23 mouse cellular contexts compared by ENCODE assay signal in genomic region chr16:93547122-93547521, GRCm38 (mm10). TPM values are rescaled to one million over a fixed set of nuclear protein-coding genes. Genes with fewer than 3 reads are reported as not detected.
DNase-seq lines count a peak whose midpoint lies in the region; ATAC-seq lines count a peak whose summit lies in the region.
"Had no signal": no experiment of that assay in that cellular context is flagged by ENCODE, and none has a peak within 500 bp of the region (broad histone marks: within the 10 kb centered on the region; RNA-seq: fewer than 3 reads in every experiment).

No protein-coding gene starts in this region.

- no peak overlapping the region for H3K4me3 ChIP-seq in stomach, embryonic 15.5 days (replicated peaks)
- no peak overlapping the region for H3K4me3 ChIP-seq in forebrain, embryonic 12.5 days (replicated peaks)
- H3K4me3 ChIP-seq: hindbrain, embryonic 13.5 days; limb, embryonic 10.5 days; midbrain, embryonic 13.5 days had no signal

- H3K27ac ChIP-seq in stomach, embryonic 15.5 days, result peak overlapping the region; percentile 41; the same call in 1 of the 2 replicates
- H3K27ac ChIP-seq in forebrain, embryonic 12.5 days, result no peak overlapping the region
- H3K27ac ChIP-seq: hindbrain, embryonic 13.5 days; limb, embryonic 10.5 days; midbrain, embryonic 13.5 days had no signal

- 58% methylated on average over 3 of the region's 3 CpGs for WGBS in stomach, embryonic 15.5 days
- 73% methylated on average over 3 of the region's 3 CpGs for WGBS in forebrain, embryonic 12.5 days

- ATAC-seq in hematopoietic stem cell, adult 5-6 weeks (replicated peaks in 1 of 2; ENCODE audit: insufficient read depth in 1 of 2, low FRiP score in 2 of 2, low TSS enrichment in 1 of 2, low read depth in 1 of 2, poor library complexity in 2 of 2, severe bottlenecking in 2 of 2), result peak; percentile 59 to 68; a peak in 3 of 4 replicates
- ATAC-seq in stomach, embryonic 15.5 days (ENCODE audit: insufficient read depth, low FRiP score, low read depth), result no peak
- ATAC-seq in forebrain, embryonic 12.5 days (ENCODE audit: low FRiP score), result no peak
- ATAC-seq: forebrain, embryonic 16.5 days; inflammation-experienced regulatory T-cells, adult 6 months; liver, postnatal 0 days; midbrain, embryonic 13.5 days had no signal

- DNase-seq in retina, postnatal 1 day, result peak; percentile 29
- DNase-seq in retina, embryonic 14.5 days (ENCODE audit: low spot score), result no peak
- DNase-seq in brain, adult 2 months (ENCODE audit: low read depth, low spot score), result peak; percentile 39
- no peak for DNase-seq in adrenal gland, adult 8-10 months
- DNase-seq in gastrocnemius, adult 18-20 months (ENCODE audit: low spot score), result no peak
- DNase-seq: adrenal gland, postnatal 36 days; B cell, adult 2 months; cerebellum, adult 18-20 months; cerebellum, postnatal 14 days; embryo, embryonic 11 days; gastrocnemius, postnatal 14 days; kidney, adult 2 months; kidney, postnatal 10 days; liver, postnatal 0 days; lung, postnatal 10 days had no signal

- H3K9ac ChIP-seq in stomach, embryonic 15.5 days, result no peak overlapping the region
- no peak overlapping the region for H3K9ac ChIP-seq in forebrain, embryonic 12.5 days
- H3K9ac ChIP-seq: hindbrain, embryonic 13.5 days; liver, postnatal 0 days; midbrain, embryonic 13.5 days had no signal

- no peaks in the 10 kb centered on the region for H3K9me3 ChIP-seq in stomach, embryonic 15.5 days
- no peaks in the 10 kb centered on the region for H3K9me3 ChIP-seq in forebrain, embryonic 12.5 days
- H3K9me3 ChIP-seq: hindbrain, embryonic 13.5 days; limb, embryonic 10.5 days; midbrain, embryonic 13.5 days had no signal

- H3K27me3 ChIP-seq in stomach, embryonic 15.5 days (replicated peaks), result no peaks in the 10 kb centered on the region
- H3K27me3 ChIP-seq in forebrain, embryonic 12.5 days, result no peaks in the 10 kb centered on the region

- no peaks in the 10 kb centered on the region for H3K36me3 ChIP-seq in stomach, embryonic 15.5 days
- no peaks in the 10 kb centered on the region for H3K36me3 ChIP-seq in forebrain, embryonic 12.5 days (replicated peaks)
- H3K36me3 ChIP-seq: hindbrain, embryonic 13.5 days; limb, embryonic 10.5 days; midbrain, embryonic 13.5 days had no signal

- H3K4me2 ChIP-seq in stomach, embryonic 15.5 days, result no peak overlapping the region
- no peak overlapping the region for H3K4me2 ChIP-seq in forebrain, embryonic 12.5 days
- H3K4me2 ChIP-seq: hindbrain, embryonic 13.5 days; midbrain, embryonic 13.5 days had no signal

- no peaks in the 10 kb centered on the region for H3K4me1 ChIP-seq in stomach, embryonic 15.5 days
- H3K4me1 ChIP-seq in forebrain, embryonic 12.5 days, result peaks cover 7% of the 10 kb centered on the region; the same call in 1 of the 2 replicates
- H3K4me1 ChIP-seq: hindbrain, embryonic 13.5 days; midbrain, embryonic 13.5 days had no signal

RNA-seq across cellular contexts. Expression of gene Setd4, which starts 56.7 kb away (rescaled TPM):
- total RNA-seq in hematopoietic stem cell, adult 5-6 weeks (2017), result 9.6 and 13.3 TPM in 2 replicates
- 10.4 and 13.8 TPM in 2 replicates for polyA plus RNA-seq in stomach, embryonic 15.5 days (2015; fragmentation: Nextera tagmentation; extraction: Ambion mirVana)
- 10 to 100 TPM in 1 of 4 experiments, 1 to 10 TPM in 3; 4.0 to 11.5 (median 7.1) TPM for total RNA-seq in adrenal gland, adult 8-10 months (2022)
- 15.8 and 17.2 TPM in 2 replicates for polyA plus RNA-seq in forebrain, embryonic 12.5 days (2016; fragmentation: Nextera tagmentation; extraction: Ambion mirVana)
- 1 to 10 TPM in 1 of 2 experiments, under 1 TPM in 1; 0.68 to 1.0 TPM for total RNA-seq in gastrocnemius, adult 18-20 months (2021)

RNA-seq across cellular contexts. Expression of gene Cbr1, which starts 58.5 kb away (rescaled TPM):
- 24.1 and 33.0 TPM in 2 replicates for total RNA-seq in hematopoietic stem cell, adult 5-6 weeks (2017)
- polyA plus RNA-seq in stomach, embryonic 15.5 days (2015; fragmentation: Nextera tagmentation; extraction: Ambion mirVana), result 105 and 114 TPM in 2 replicates
- total RNA-seq in adrenal gland, adult 8-10 months (2022), result 10 to 100 TPM; 82.7 to 91.9 (median 88.0) TPM
- polyA plus RNA-seq in forebrain, embryonic 12.5 days (2016; fragmentation: Nextera tagmentation; extraction: Ambion mirVana), result 108 and 112 TPM in 2 replicates
- total RNA-seq in gastrocnemius, adult 18-20 months (2021), result 10 to 100 TPM; 26.2 to 26.3 TPM

Comparison
In these comparisons a context has a peak if more than half of its experiments do, and no peak if none do; other contexts are left out.
1. DNase-seq: peak in retina, postnatal 1 day (single experiment) and brain, adult 2 months (single experiment); none in retina, embryonic 14.5 days (single experiment), adrenal gland, adult 8-10 months (single experiment) and gastrocnemius, adult 18-20 months (single experiment).
2. ATAC-seq: peak in hematopoietic stem cell, adult 5-6 weeks (2 of 2); none in stomach, embryonic 15.5 days (single experiment) and forebrain, embryonic 12.5 days (single experiment).